Mouse (Mus musculus): Measurements from ENCODE around the gene Hist2h3b. TPM values are rescaled to one million over a fixed set of nuclear protein-coding genes. Genes with fewer than 3 reads are reported as not detected.
"Not testable (repeated sequence)": the region's sequence is repeated elsewhere in the genome, so short reads cannot be mapped to it uniquely, and the experiment has no call there.

The Hist2h3b gene
- polyA plus RNA-seq, 1 experiment: not detected

GRCm38 (mm10) chr3:96234914-96235313 lies 33.5 kb upstream of the Hist2h3b start:
- Histone ChIP-seq H3K4me1 (ENCODE audit: control insufficient read depth, insufficient read depth, insufficient read length, low read length) (no peaks in the 10 kb centered on the region), H3K4me3 (ENCODE audit: insufficient read depth, low read depth, low read length) (no peak overlapping the region), H3K27ac (replicated peaks; ENCODE audit: low read depth, low read length) (no peak overlapping the region)

GRCm38 (mm10) chr3:96235836-96236235 lies 32.6 kb upstream of the Hist2h3b start:
- H3K27ac ChIP-seq (replicated peaks; ENCODE audit: low read depth, low read length): no peak overlapping the region
- H3K4me3 ChIP-seq (ENCODE audit: insufficient read depth, low read depth, low read length): no peak overlapping the region
- H3K4me1 ChIP-seq (ENCODE audit: control insufficient read depth, insufficient read depth, insufficient read length, low read length): no peaks in the 10 kb centered on the region

GRCm38 (mm10) chr3:96236834-96237334 lies 31.6 kb upstream of the Hist2h3b start:
- no peaks in the 10 kb centered on the region for H3K4me1 ChIP-seq (ENCODE audit: control insufficient read depth, insufficient read depth, insufficient read length, low read length)
- H3K4me3 ChIP-seq (ENCODE audit: insufficient read depth, low read depth, low read length): no peak overlapping the region
- H3K27ac ChIP-seq (replicated peaks; ENCODE audit: low read depth, low read length): no peak overlapping the region

- Histone ChIP-seq H3K4me3 (ENCODE audit: insufficient read depth, low read depth, low read length) (no peak overlapping the region), H3K27ac (replicated peaks; ENCODE audit: low read depth, low read length) (no peak overlapping the region), H3K4me1 (ENCODE audit: control insufficient read depth, insufficient read depth, insufficient read length, low read length) (no peaks in the 10 kb centered on the region)
Measured at GRCm38 (mm10) chr3:96237335-96237903, 31.0 kb upstream of the Hist2h3b start.

- H3K4me3 ChIP-seq (ENCODE audit: insufficient read depth, low read depth, low read length): no peak overlapping the region
- no peaks in the 10 kb centered on the region for H3K4me1 ChIP-seq (ENCODE audit: control insufficient read depth, insufficient read depth, insufficient read length, low read length)
- no peak overlapping the region for H3K27ac ChIP-seq (replicated peaks; ENCODE audit: low read depth, low read length)
Measured at GRCm38 (mm10) chr3:96237904-96238511, 30.4 kb upstream of the Hist2h3b start.

- not testable (repeated sequence) for H3K4me1 ChIP-seq (ENCODE audit: control insufficient read depth, insufficient read depth, insufficient read length, low read length)
- peak within 1 kb of the TSS; percentile 75; the same call in 1 of the 2 replicates for H3K27ac ChIP-seq (replicated peaks; ENCODE audit: low read depth, low read length)
- peak within 1 kb of the TSS; percentile 65 for H3K4me3 ChIP-seq (ENCODE audit: insufficient read depth, low read depth, low read length)
Measured at GRCm38 (mm10) chr3:96238954-96239793, 29.3 kb upstream of the Hist2h3b start, which contains the start of gene Hist2h3c2. Gene Hist2h3c2 (minus strand): TSS chr3:96239127.

GRCm38 (mm10) chr3:96239949-96240798 lies 28.3 kb upstream of the Hist2h3b start, which contains the start of gene Hist2h2aa2:
Gene Hist2h2aa2 (minus strand): TSS chr3:96240276.
- not testable (repeated sequence) for H3K4me1 ChIP-seq (ENCODE audit: control insufficient read depth, insufficient read depth, insufficient read length, low read length)
- H3K27ac ChIP-seq (replicated peaks; ENCODE audit: low read depth, low read length): peak within 1 kb of the TSS; percentile 75
- peak within 1 kb of the TSS; percentile 65 for H3K4me3 ChIP-seq (ENCODE audit: insufficient read depth, low read depth, low read length)

GRCm38 (mm10) chr3:96240799-96241197 lies 27.7 kb upstream of the Hist2h3b start:
- H3K4me1 ChIP-seq (ENCODE audit: control insufficient read depth, insufficient read depth, insufficient read length, low read length): peaks cover 8% of the 10 kb centered on the region
- H3K27ac ChIP-seq (replicated peaks; ENCODE audit: low read depth, low read length): no peak overlapping the region; the same call in 1 of the 2 replicates
- H3K4me3 ChIP-seq (ENCODE audit: insufficient read depth, low read depth, low read length): no peak overlapping the region

GRCm38 (mm10) chr3:96243921-96244572 lies 24.4 kb upstream of the Hist2h3b start:
- H3K4me3 ChIP-seq (ENCODE audit: insufficient read depth, low read depth, low read length): peak overlapping the region; percentile 4; the same call in 1 of the 2 replicates
- peaks cover 8% of the 10 kb centered on the region for H3K4me1 ChIP-seq (ENCODE audit: control insufficient read depth, insufficient read depth, insufficient read length, low read length)
- peak overlapping the region; percentile 63 for H3K27ac ChIP-seq (replicated peaks; ENCODE audit: low read depth, low read length)

GRCm38 (mm10) chr3:96245003-96245886 lies 23.2 kb upstream of the Hist2h3b start, which contains the start of gene Hist2h2aa1:
Gene Hist2h2aa1 (plus strand): TSS chr3:96245497.
- Histone ChIP-seq H3K27ac (replicated peaks; ENCODE audit: low read depth, low read length) (peak within 1 kb of the TSS; percentile 100), H3K4me3 (ENCODE audit: insufficient read depth, low read depth, low read length) (peak within 1 kb of the TSS; percentile 86)
- H3K4me1 ChIP-seq (ENCODE audit: control insufficient read depth, insufficient read depth, insufficient read length, low read length): not testable (repeated sequence)

GRCm38 (mm10) chr3:96246018-96246417 lies 22.4 kb upstream of the Hist2h3b start:
- peak overlapping the region; percentile 70 for H3K27ac ChIP-seq (replicated peaks; ENCODE audit: low read depth, low read length)
- peak overlapping the region; percentile 61 for H3K4me3 ChIP-seq (ENCODE audit: insufficient read depth, low read depth, low read length)
- H3K4me1 ChIP-seq (ENCODE audit: control insufficient read depth, insufficient read depth, insufficient read length, low read length): not testable (repeated sequence)

- peak within 1 kb of the TSS; percentile 70 for H3K27ac ChIP-seq (replicated peaks; ENCODE audit: low read depth, low read length)
- H3K4me1 ChIP-seq (ENCODE audit: control insufficient read depth, insufficient read depth, insufficient read length, low read length): not testable (repeated sequence)
Measured at GRCm38 (mm10) chr3:96246427-96246856, 22.0 kb upstream of the Hist2h3b start, which contains the start of gene Hist2h3c1. Gene Hist2h3c1 (plus strand): TSS chr3:96246685.

More at GRCm38 (mm10) chr3:96246427-96246856, 22.0 kb upstream of the Hist2h3b start, which contains the start of gene Hist2h3c1:
- peak within 1 kb of the TSS; percentile 61 for H3K4me3 ChIP-seq (ENCODE audit: insufficient read depth, low read depth, low read length)

Measured in brown adipose tissue, adult 24 weeks (tissue).